Mouse (Mus musculus): ENCODE measurements around the gene Leng9.

The Leng9 gene

GRCm38 (mm10) chr7:4144046-4144445 is 6.1 kb downstream of the Leng9 start:
- DNase-seq = no peak

GRCm38 (mm10) chr7:4143506-4143905 is 6.7 kb downstream of the Leng9 start:
- no peak for DNase-seq

GRCm38 (mm10) chr7:4142796-4143445 is 7.3 kb downstream of the Leng9 start:
- no peak for DNase-seq

GRCm38 (mm10) chr7:4141648-4142325 is 8.4 kb downstream of the Leng9 start:
- DNase-seq = no peak

GRCm38 (mm10) chr7:4139391-4139790 is 10.8 kb downstream of the Leng9 start:
- no peak for DNase-seq

- no peak for DNase-seq
Measured at GRCm38 (mm10) chr7:4138671-4139070, 11.5 kb downstream of the Leng9 start.

GRCm38 (mm10) chr7:4138181-4138580 is 12.0 kb downstream of the Leng9 start:
- DNase-seq = no peak

GRCm38 (mm10) chr7:4137746-4138145 is 12.4 kb downstream of the Leng9 start:
- no peak for DNase-seq

GRCm38 (mm10) chr7:4136771-4137531 is 13.2 kb downstream of the Leng9 start, which contains the start of gene Leng8:
Gene Leng8 (plus strand): TSS chr7:4137039.
- peak; percentile 99 for DNase-seq

- DNase-seq = peak; percentile 34
Measured at GRCm38 (mm10) chr7:4136404-4136770, 13.8 kb downstream of the Leng9 start.

- no peak for DNase-seq
Measured at GRCm38 (mm10) chr7:4134911-4135310, 15.3 kb downstream of the Leng9 start.

GRCm38 (mm10) chr7:4132998-4133397 is 17.2 kb downstream of the Leng9 start:
- no peak for DNase-seq

GRCm38 (mm10) chr7:4132581-4132980 is 17.6 kb downstream of the Leng9 start:
- DNase-seq = no peak

- DNase-seq = no peak
Measured at GRCm38 (mm10) chr7:4131964-4132363, 18.2 kb downstream of the Leng9 start.

- peak; percentile 92 for DNase-seq
Measured at GRCm38 (mm10) chr7:4130686-4131452, 19.3 kb downstream of the Leng9 start.

- DNase-seq = peak; percentile 64
Measured at GRCm38 (mm10) chr7:4128860-4129259, 21.3 kb downstream of the Leng9 start.

GRCm38 (mm10) chr7:4127894-4128293 is 22.3 kb downstream of the Leng9 start:
- DNase-seq = no peak

- DNase-seq = no peak
Measured at GRCm38 (mm10) chr7:4126992-4127785, 23.0 kb downstream of the Leng9 start.

GRCm38 (mm10) chr7:4125306-4125705 is 24.9 kb downstream of the Leng9 start:
- DNase-seq = no peak

- no peak for DNase-seq
Measured at GRCm38 (mm10) chr7:4124856-4125255, 25.3 kb downstream of the Leng9 start.

- DNase-seq = peak; percentile 18
Measured at GRCm38 (mm10) chr7:4124315-4124759, 25.8 kb downstream of the Leng9 start.

- DNase-seq = no peak
Measured at GRCm38 (mm10) chr7:4123732-4124131, 26.4 kb downstream of the Leng9 start.

Data from lung, postnatal 36 days (tissue).